Mouse (Mus musculus) liver, embryonic 11.5 days (tissue): ENCODE data around the gene Ak2. TPM values are rescaled to one million over a fixed set of nuclear protein-coding genes. Genes with fewer than 3 reads are reported as not detected.

ENCODE experiments used
- ATAC-seq: fragments of 200-750 bp; cut with Nextera tagmentation; replicated peaks from 2 replicates; pipeline ENCODE4 v1.8.0; 2017; ENCODE audit warnings: moderate number of reproducible peaks, mild to moderate bottlenecking, moderate TSS enrichment, moderate library complexity; ENCODE audit not compliant: low FRiP score
- DNase-seq: peaks from one replicate; pipeline ENCODE4 v3.0.0-alpha.2; 2017; ENCODE audit warnings: low spot score
- H3K27ac ChIP-seq: fragments of 300-500 bp; sonication (generic); 2 replicates; pipeline ENCODE4 v1.5.1; 2014; ENCODE audit warnings: mild to moderate bottlenecking, low read depth, low read length, control low read depth
- H3K27me3 ChIP-seq: fragments of 300-500 bp; sonication (generic); replicated peaks from 2 replicates; pipeline ENCODE4 v1.6.1; 2014; ENCODE audit warnings: low read length, mixed read lengths; ENCODE audit not compliant: control insufficient read depth, insufficient read depth
- H3K36me3 ChIP-seq: fragments of 300-500 bp; sonication (generic); 2 replicates; pipeline ENCODE4 v1.6.1; 2014; ENCODE audit warnings: mild to moderate bottlenecking, low read length, moderate library complexity, mixed read lengths; ENCODE audit not compliant: control insufficient read depth, insufficient read depth
- H3K4me1 ChIP-seq: fragments of 300-500 bp; sonication (generic); replicated peaks from 2 replicates; pipeline ENCODE4 v1.6.1; 2014; ENCODE audit warnings: low read length, mixed read lengths; ENCODE audit not compliant: control insufficient read depth, insufficient read depth
- H3K4me2 ChIP-seq: fragments of 300-500 bp; sonication (generic); 2 replicates; pipeline ENCODE4 v1.6.1; 2014; ENCODE audit warnings: mild to moderate bottlenecking, control low read depth, moderate library complexity
- H3K4me3 ChIP-seq: fragments of 300-500 bp; sonication (generic); 2 replicates; pipeline ENCODE4 v1.5.1; 2014; ENCODE audit warnings: low read depth, low read length, control low read depth
- H3K9ac ChIP-seq: fragments of 300-500 bp; sonication (generic); 2 replicates; pipeline ENCODE4 v1.6.1; 2014; ENCODE audit warnings: low read depth, low read length, control low read depth
- H3K9me3 ChIP-seq: fragments of 300-500 bp; sonication (generic); 2 replicates; pipeline ENCODE4 v1.6.1; 2016; ENCODE audit warnings: low read length, inconsistent platforms, mixed read lengths; ENCODE audit not compliant: control insufficient read depth
- WGBS: fragments of 180-500 bp; shearing (Covaris S2); extraction: QIAGEN DNeasy Blood & Tissue Kit; methylation state at CpG from one replicate; pipeline ENCODE4 v1.1.7; 2014; 5-methylcytosine and 5-hydroxymethylcytosine counted together
- polyA plus RNA-seq: library from polyadenylated mRNA; unstranded; fragments of >200 nt; fragmentation: Nextera tagmentation; extraction: Ambion mirVana; gene quantifications from 2 replicates; pipeline ENCODE4 v1.2.1, GENCODE M21; 2014

Ak2 gene
- polyA plus RNA-seq, 1 experiment from 2014 or later = 256 TPM

DNA sequence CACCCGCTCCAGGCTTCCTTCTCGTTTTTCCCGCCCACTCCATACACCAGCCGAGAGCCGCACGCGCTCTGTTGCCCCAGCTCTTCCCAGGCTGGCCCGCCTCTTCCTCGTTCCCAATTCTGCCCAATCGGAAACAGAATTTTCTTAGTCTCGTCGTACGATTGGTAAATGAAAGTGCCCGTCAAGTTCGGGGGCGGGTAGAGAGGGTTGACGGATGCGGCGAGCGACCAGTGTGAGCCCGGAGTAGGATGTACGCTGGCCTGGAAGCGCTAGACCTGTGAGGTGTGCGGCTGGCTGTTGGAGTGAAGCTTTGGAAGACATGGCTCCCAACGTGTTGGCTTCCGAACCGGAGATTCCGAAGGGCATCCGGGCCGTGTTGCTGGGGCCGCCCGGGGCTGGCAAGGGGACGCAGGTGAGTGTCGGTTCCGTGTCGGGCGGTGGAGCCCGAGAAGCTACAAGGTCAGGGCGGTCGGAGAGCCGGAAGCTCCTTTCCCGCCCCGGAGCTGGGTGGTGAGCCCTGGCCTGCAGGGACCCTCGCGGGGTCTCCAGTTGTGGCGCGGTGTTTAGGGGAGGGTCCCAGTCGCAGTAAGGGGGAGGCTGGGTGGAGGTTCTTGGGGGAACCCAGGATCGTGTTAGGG lies 1.4 kb downstream of the Ak2 start:
- DNase-seq (peak; percentile 96), ATAC-seq (peak; percentile 100)
- H3K4me3 ChIP-seq = peak overlapping the region; percentile 71
- H3K4me1 ChIP-seq = peaks cover 22% of the 10 kb centered on the region
- under 1% methylated on average over 49 of the region's 49 CpGs for WGBS
- H3K4me2 ChIP-seq = peak overlapping the region; percentile 98
- peak overlapping the region; percentile 81 for H3K9ac ChIP-seq
- peak overlapping the region; percentile 51 for H3K27ac ChIP-seq
- H3K27me3 ChIP-seq = no peaks in the 10 kb centered on the region
- H3K9me3 ChIP-seq = no peaks in the 10 kb centered on the region
- H3K36me3 ChIP-seq = peaks cover 3% of the 10 kb centered on the region; the same call in 1 of the 2 replicates

DNA sequence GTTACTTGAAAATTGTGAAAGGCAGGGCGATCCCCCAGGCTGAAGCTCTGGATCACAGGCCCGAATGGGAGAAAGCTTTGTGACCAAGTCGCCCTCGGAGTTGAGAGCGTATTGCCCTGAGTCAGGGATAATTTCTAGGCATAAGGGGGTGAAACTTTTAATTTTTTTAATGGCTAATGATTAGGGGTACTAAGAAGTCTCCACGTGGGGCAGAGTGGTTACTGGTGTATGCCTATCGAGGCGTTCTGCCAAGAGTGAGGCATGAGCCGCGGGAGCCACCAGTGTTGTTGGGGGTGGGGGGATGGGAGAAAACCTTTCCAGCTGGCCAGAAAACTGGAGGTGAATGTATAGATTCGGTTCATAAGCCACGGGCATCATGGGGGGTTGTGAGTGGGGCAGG lies 1.9 kb downstream of the Ak2 start:
- Histone ChIP-seq H3K27ac (peak overlapping the region; percentile 51), H3K4me1 (peaks cover 25% of the 10 kb centered on the region)

DNA sequence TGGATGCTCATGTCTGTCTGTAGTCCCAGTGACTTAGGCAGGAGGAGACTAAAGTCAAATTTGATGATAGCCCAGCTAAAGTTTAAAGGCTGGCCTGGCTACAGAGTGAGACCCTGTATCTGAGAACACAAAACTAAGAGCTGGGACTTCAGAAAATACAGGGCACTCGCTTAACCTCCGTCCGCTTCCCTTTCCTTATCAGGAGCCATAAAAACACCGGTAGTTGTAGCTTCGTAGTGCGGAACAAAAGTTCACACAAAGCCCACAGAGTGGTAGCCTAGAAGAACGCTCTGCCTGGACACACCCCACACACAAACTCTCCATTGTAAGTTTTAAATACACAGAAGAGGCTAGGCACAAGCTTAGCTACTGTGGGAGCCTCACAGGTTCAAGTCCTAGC lies 3.5 kb downstream of the Ak2 start:
- H3K36me3 ChIP-seq = peaks cover 15% of the 10 kb centered on the region
- H3K4me1 ChIP-seq = peaks cover 25% of the 10 kb centered on the region
- ATAC-seq (no peak), DNase-seq (no peak)
- no peak overlapping the region for H3K9ac ChIP-seq
- H3K27ac ChIP-seq = no peak overlapping the region
- WGBS = 65% methylated on average over 7 of the region's 7 CpGs
- H3K4me2 ChIP-seq = peak overlapping the region; percentile 98
- H3K4me3 ChIP-seq = no peak overlapping the region
- H3K9me3 ChIP-seq = no peaks in the 10 kb centered on the region
- H3K27me3 ChIP-seq = no peaks in the 10 kb centered on the region

More for the DNA sequence above, 1.9 kb downstream of the Ak2 start:
- peaks cover 3% of the 10 kb centered on the region; the same call in 1 of the 2 replicates for H3K36me3 ChIP-seq
- peak overlapping the region; percentile 98 for H3K4me2 ChIP-seq
- DNase-seq (no peak), ATAC-seq (no peak; the same call in 1 of the 2 replicates)
- H3K27me3 ChIP-seq = no peaks in the 10 kb centered on the region
- 2% methylated on average over 12 of the region's 12 CpGs for WGBS
- no peaks in the 10 kb centered on the region for H3K9me3 ChIP-seq
- peak overlapping the region; percentile 71 for H3K4me3 ChIP-seq
- H3K9ac ChIP-seq = peak overlapping the region; percentile 81

DNA sequence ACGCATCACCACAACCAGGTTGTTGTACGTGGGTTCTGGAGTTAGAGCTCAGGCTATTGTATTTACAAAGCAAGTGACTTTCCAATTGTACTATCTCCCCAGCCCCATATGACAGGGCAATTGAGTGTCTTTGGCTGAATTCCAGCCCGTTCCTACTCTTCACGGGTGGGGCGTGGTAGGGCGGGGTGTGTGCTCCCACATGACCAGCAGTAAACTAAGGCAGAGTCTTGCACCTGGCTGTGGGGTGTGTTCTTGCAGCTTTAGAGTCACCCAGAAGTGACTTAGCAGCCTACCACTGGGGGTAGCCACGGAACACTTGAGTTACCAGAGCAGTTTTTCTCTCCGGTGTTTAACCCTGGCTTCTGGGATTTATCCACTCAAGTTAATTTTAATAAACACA lies 5.5 kb downstream of the Ak2 start:
- no peak overlapping the region for H3K4me3 ChIP-seq
- peaks cover 30% of the 10 kb centered on the region for H3K36me3 ChIP-seq
- no peak overlapping the region for H3K4me2 ChIP-seq
- H3K4me1 ChIP-seq = peaks cover 25% of the 10 kb centered on the region
- no peaks in the 10 kb centered on the region for H3K9me3 ChIP-seq
- no peaks in the 10 kb centered on the region for H3K27me3 ChIP-seq
- DNase-seq (no peak), ATAC-seq (no peak)
- 72% methylated on average over 8 of the region's 8 CpGs for WGBS
- no peak overlapping the region for H3K27ac ChIP-seq
- H3K9ac ChIP-seq = no peak overlapping the region

DNA sequence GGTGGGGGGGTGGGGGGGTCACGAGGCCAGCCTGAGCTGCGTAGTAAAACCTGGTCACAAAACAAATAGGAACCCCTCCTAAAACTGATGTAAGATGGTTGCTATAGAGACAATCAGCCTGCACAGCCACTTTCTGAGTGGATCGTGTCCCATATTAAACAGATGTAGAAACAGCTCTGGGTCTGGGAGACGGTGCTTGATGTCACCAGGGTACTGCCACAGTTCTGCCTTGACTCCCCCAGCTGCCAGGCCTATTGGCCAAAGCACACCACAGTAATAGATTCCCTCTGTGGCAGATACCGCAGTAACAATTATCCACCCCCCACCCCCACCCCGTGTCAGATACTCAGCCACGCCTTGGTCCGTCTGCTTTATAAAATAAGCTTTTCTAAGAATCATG lies 6.6 kb downstream of the Ak2 start:
- peaks cover 33% of the 10 kb centered on the region for H3K36me3 ChIP-seq
- no peak overlapping the region for H3K4me2 ChIP-seq
- no peak for DNase-seq
- no peak overlapping the region for H3K9ac ChIP-seq
- no peak overlapping the region for H3K4me3 ChIP-seq
- H3K27me3 ChIP-seq = no peaks in the 10 kb centered on the region
- WGBS = 81% methylated on average over 8 of the region's 8 CpGs
- no peaks in the 10 kb centered on the region for H3K9me3 ChIP-seq
- no peak overlapping the region for H3K27ac ChIP-seq
- no peak for ATAC-seq
- H3K4me1 ChIP-seq = peaks cover 25% of the 10 kb centered on the region

DNA sequence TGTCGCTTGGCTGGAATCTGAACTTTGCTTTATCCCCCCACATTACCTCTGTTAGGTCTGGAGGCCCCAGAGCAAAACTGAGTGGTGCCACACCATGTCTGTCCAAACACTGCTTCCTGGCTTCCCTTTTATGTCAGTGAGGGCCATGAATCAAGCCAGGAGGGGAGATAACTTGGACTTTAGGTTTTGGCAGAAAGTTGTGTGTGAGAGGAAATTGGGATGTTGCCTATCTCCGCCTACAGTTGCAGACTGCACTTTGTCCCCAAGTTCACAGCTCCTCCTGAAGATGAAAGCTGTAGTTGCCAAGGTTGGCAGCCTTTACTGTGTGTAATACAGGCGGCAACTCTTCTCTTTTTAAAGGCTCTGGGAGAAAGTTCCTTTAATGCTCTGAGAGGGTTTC lies 9.0 kb downstream of the Ak2 start:
- Histone ChIP-seq H3K27ac (no peak overlapping the region), H3K27me3 (no peaks in the 10 kb centered on the region), H3K4me2 (no peak overlapping the region), H3K36me3 (peaks cover 49% of the 10 kb centered on the region), H3K4me1 (peaks cover 9% of the 10 kb centered on the region; the same call in 1 of the 2 replicates), H3K4me3 (no peak overlapping the region), H3K9ac (no peak overlapping the region), H3K9me3 (no peaks in the 10 kb centered on the region)
- ATAC-seq (no peak), DNase-seq (no peak)
- 86% methylated on average over 3 of the region's 3 CpGs for WGBS

DNA sequence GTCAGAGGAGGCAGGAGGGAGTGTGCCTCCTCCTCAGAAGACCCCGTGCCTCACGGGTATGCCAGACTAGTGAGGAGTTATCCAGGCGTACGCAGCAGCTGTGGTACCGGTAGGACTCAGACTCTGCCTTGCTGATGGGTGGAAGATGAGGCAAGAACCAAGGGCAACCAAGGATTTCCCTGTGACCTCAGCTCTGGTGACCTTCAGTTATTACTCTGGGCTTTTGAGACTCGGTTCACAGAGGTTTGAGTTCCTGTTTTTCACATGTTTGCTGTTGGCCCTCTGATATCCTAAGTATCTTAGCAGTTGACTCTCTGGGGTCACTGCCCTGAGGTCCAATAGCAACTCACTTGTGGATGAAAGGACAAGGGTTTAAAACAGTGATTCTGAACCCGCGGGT lies 12.0 kb downstream of the Ak2 start:
- DNase-seq (no peak), ATAC-seq (no peak)
- 87% methylated on average over 8 of the region's 8 CpGs for WGBS
- Histone ChIP-seq H3K4me3 (no peak overlapping the region), H3K9me3 (no peaks in the 10 kb centered on the region), H3K9ac (no peak overlapping the region), H3K27ac (no peak overlapping the region), H3K4me2 (no peak overlapping the region), H3K4me1 (0 out of 2 replicates have a peak, but pooled peaks cover 2% of the 10 kb centered on the region), H3K36me3 (peaks cover 61% of the 10 kb centered on the region), H3K27me3 (no peaks in the 10 kb centered on the region)

DNA sequence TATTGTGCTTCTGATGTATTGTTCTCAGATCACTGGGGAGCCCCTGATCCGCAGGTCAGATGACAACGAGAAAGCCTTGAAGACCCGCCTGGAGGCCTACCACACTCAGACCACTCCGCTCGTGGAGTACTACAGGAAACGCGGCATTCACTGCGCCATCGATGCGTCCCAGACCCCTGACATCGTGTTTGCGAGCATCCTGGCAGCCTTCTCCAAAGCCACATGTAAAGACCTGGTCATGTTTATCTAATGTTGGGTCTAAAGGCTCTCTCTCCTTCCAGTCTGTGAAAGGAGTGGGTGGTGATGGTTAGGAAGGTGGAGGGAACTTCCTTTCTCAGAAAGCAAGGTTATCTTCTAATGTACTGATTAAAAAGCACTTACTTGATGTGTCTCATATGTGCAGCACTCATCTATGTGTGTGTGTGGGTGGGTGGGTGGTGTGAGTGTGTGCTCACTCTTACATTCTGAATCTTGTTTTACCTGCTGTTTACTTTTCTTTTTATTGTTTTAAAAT lies 16.3 kb downstream of the Ak2 start:
- 88% methylated on average over 12 of the region's 12 CpGs for WGBS
- H3K9me3 ChIP-seq = no peaks in the 10 kb centered on the region

DNA sequence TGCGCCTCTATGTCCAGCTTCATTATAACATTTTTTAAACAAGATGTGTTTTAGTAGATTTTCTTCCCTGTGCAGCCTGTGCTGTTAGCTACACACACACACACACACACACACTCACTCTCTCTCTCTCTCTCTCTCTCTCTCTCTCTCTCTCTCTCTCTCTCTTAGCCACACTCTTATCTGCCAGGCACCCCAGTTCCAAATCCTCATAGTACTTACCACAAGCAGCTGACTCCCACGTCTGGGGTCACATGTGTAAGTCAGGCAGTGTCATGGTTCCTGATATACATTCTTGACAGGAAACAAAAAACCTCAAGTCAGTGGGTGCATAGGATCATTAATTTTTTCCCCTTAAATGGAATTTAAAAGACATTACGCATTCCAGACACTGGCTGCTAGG lies 16.9 kb downstream of the Ak2 start:
- Histone ChIP-seq H3K36me3 (peaks cover 36% of the 10 kb centered on the region), H3K9ac (no peak overlapping the region), H3K9me3 (no peaks in the 10 kb centered on the region), H3K4me2 (no peak overlapping the region), H3K4me1 (0 out of 2 replicates have a peak, but pooled peaks cover 7% of the 10 kb centered on the region), H3K4me3 (no peak overlapping the region), H3K27me3 (no peaks in the 10 kb centered on the region), H3K27ac (no peak overlapping the region)
- no peak for ATAC-seq
- DNase-seq = no peak
- WGBS = 61% methylated on average over 3 of the region's 3 CpGs

More for the DNA sequence above, 16.3 kb downstream of the Ak2 start:
- Histone ChIP-seq H3K4me3 (no peak overlapping the region), H3K4me1 (0 out of 2 replicates have a peak, but pooled peaks cover 7% of the 10 kb centered on the region), H3K4me2 (no peak overlapping the region), H3K27me3 (no peaks in the 10 kb centered on the region), H3K9ac (no peak overlapping the region), H3K36me3 (peaks cover 42% of the 10 kb centered on the region), H3K27ac (no peak overlapping the region)
- ATAC-seq = no peak
- no peak for DNase-seq
